In the genomic region with DNA sequence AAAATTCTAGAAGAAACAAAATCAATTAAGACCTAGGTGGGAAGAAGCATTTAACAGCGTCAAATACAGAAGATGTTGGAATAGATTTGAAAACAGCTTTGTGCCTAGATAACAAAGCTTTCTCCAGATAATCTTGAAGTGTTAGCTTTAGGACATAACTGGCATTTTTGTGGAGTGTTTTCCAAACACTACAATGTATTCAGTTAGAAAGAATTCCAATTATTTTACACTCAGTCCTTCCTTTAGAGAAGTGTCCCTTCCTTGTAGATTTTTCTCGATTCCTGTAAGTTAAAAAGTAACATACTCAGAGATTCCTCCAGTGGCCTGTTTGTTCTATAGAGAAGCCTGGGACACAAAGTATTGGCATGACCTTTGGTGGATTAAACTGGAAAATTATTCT, we compare ENCODE assay signal across 20 mouse cellular contexts.
"Had no signal": no experiment of that assay in that cellular context is flagged by ENCODE, and none has a peak within 500 bp of the region (broad histone marks: within the 10 kb centered on the region; RNA-seq: fewer than 3 reads in every experiment).

No protein-coding gene starts in this region.

- H3K4me2 ChIP-seq: liver, embryonic 13.5 days; midbrain, embryonic 13.5 days; neural tube, embryonic 13.5 days; stomach, embryonic 15.5 days had no signal

- H3K4me1 ChIP-seq: liver, embryonic 13.5 days; megakaryocyte, embryonic 14.5 days; stomach, embryonic 15.5 days had no signal

- H3K36me3 ChIP-seq: liver, embryonic 13.5 days; midbrain, embryonic 10.5 days; midbrain, embryonic 13.5 days; neural tube, embryonic 13.5 days; stomach, embryonic 15.5 days had no signal

- ATAC-seq: intestine, postnatal 0 days; midbrain, embryonic 13.5 days; midbrain, embryonic 16.5 days had no signal

- DNase-seq: kidney, adult 2 months; kidney, postnatal 25 days; layer of hippocampus, adult 9-11 months; liver, embryonic 13.5 days; retina, postnatal 1 day; right cerebral cortex, postnatal 25 days; spleen, adult 18-20 months; thymus, adult 2 months; thymus, postnatal 14 days; thymus, postnatal 4 days had no signal

- H3K9ac ChIP-seq: liver, embryonic 13.5 days; midbrain, embryonic 13.5 days; neural tube, embryonic 13.5 days; stomach, embryonic 15.5 days had no signal

- H3K4me3 ChIP-seq: layer of hippocampus, adult 2 months; liver, embryonic 13.5 days; megakaryocyte, embryonic 14.5 days; midbrain, embryonic 10.5 days; midbrain, embryonic 13.5 days; myocyte; neural tube, embryonic 13.5 days; stomach, embryonic 15.5 days had no signal

- H3K27ac ChIP-seq: kidney, postnatal 0 days; layer of hippocampus, adult 2 months; liver, embryonic 13.5 days; midbrain, embryonic 13.5 days; neural tube, embryonic 13.5 days; stomach, embryonic 15.5 days had no signal

- H3K9me3 ChIP-seq: liver, embryonic 13.5 days; midbrain, embryonic 10.5 days; midbrain, embryonic 13.5 days; neural tube, embryonic 13.5 days; stomach, embryonic 15.5 days had no signal

- H3K27me3 ChIP-seq: liver, embryonic 13.5 days; megakaryocyte, embryonic 14.5 days; stomach, embryonic 15.5 days had no signal
